Mouse (Mus musculus) liver, adult 2 months (tissue): ENCODE results near the gene Tdp2. TPM values are rescaled to one million over a fixed set of nuclear protein-coding genes. Genes with fewer than 3 reads are reported as not detected.

Experiments used
- DNase-seq: peaks from one replicate; pipeline ENCODE4 v3.0.0-alpha.2; 2011; ENCODE audit warnings: low read depth, low spot score; ENCODE audit errors: extremely low read depth
- H3K27ac ChIP-seq: fragments of 200-500 bp; replicated peaks from 2 replicates; pipeline ENCODE4 v1.5.1; 2012; ENCODE audit warnings: low read depth, mild to moderate bottlenecking, control low read depth, inconsistent platforms, low read length; ENCODE audit not compliant: insufficient read depth
- H3K27me3 ChIP-seq: fragments of 200-500 bp; 2 replicates; pipeline ENCODE4 v1.6.1; 2012; ENCODE audit warnings: mild to moderate bottlenecking, moderate library complexity, low read length, inconsistent platforms; ENCODE audit not compliant: control insufficient read depth, insufficient read depth
- H3K36me3 ChIP-seq: fragments of 200-500 bp; 2 replicates; pipeline ENCODE4 v1.6.1; 2012; ENCODE audit warnings: low read length, inconsistent platforms; ENCODE audit not compliant: control insufficient read depth, insufficient read depth
- H3K4me1 ChIP-seq: fragments of 200-500 bp; 2 replicates; pipeline ENCODE4 v1.6.1; 2011; ENCODE audit warnings: low read length; ENCODE audit not compliant: control insufficient read depth, insufficient read depth
- H3K4me3 ChIP-seq: fragments of 200-500 bp; 2 replicates; pipeline ENCODE4 v1.5.1; 2011; ENCODE audit warnings: low read depth, mild to moderate bottlenecking, control low read depth, low read length, moderate library complexity; ENCODE audit not compliant: insufficient read depth
- H3K79me2 ChIP-seq: fragments of 200-500 bp; 2 replicates; pipeline ENCODE4 v1.6.1; 2012; ENCODE audit warnings: inconsistent platforms, mild to moderate bottlenecking, low read length, moderate library complexity; ENCODE audit not compliant: control insufficient read depth, insufficient read depth
- H3K9ac ChIP-seq: fragments of 200-500 bp; 2 replicates; pipeline ENCODE4 v1.6.1; 2012; ENCODE audit warnings: low read depth, mild to moderate bottlenecking, control low read depth, inconsistent platforms, low read length
- CTCF ChIP-seq: fragments of 200-500 bp; IDR thresholded peaks from 2 replicates; pipeline ENCODE4 v1.5.1; 2011; ENCODE audit warnings: low read depth, low read length, control low read depth
- POLR2A ChIP-seq: fragments of 200-500 bp; IDR thresholded peaks from 2 replicates; pipeline ENCODE4 v1.6.1; 2011; ENCODE audit warnings: low read length, control low read depth; ENCODE audit not compliant: insufficient read depth; ENCODE audit errors: extremely low read depth
- WGBS: fragments of 180-500 bp; shearing (Covaris S2); methylation state at CpG from one replicate; pipeline ENCODE4 v1.1.7; 2018; 5-methylcytosine and 5-hydroxymethylcytosine counted together
- polyA plus RNA-seq: library from polyadenylated mRNA; depleted of rRNA; stranded (reverse); fragments of >200 nt; gene quantifications from 2 replicates; pipeline ENCODE4 v1.2.3, GENCODE M21; 2012
- total RNA-seq: library from RNA; depleted of rRNA; stranded (reverse); fragments of >200 nt; gene quantifications from 2 replicates; pipeline ENCODE4 v1.2.3, GENCODE M21; 2014

Gene Tdp2
- total and polyA plus RNA-seq, 2 experiments, result 18.6 to 29.4 TPM

DNA sequence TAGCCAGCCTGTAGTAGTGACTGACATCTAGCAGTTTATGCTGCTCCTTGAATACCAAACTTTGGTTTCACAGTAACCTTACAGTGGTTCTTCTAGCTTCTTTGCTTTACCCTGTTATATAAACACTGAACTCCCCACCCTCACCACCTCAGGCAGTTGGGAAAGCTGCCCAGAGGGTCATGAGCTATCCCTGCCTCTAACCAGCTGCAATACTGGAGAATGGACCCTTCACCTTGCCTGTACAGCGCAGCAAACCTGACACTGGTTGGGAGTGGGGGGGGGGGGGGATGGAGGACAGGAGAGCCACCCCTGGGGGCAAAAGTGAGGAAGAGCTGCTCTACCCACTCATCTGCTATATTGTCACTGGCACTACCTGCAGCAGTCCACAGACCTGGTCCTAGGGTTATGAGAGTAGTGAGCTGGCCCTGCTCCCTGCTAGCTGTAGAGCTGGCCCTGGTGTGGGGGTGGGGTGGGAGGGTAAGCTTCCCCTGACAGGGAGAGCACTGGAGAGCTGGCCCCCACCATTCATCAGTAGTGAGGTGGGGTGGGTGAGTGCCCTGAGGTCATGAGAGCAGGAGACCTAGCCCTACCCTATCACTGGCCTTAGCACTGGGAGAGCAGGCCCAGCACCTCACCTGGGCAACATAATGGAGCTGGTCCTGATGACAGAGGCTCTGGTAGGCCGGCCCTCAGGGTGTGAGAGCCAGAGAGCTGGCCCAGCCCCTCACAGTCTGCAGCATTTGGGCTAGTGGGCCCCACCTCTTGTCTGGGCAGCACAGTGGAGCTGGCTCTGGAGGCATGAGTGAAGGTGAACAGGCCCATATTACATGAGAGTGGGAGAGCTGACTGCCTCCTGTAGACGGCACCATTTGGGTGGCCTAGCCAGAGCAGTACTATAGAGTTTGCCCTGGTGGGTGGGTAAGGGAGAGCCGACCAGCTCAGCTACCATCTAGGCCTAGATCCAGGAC, 15.1 kb upstream of the Tdp2 start:
- Histone ChIP-seq H3K4me3 (no peak overlapping the region), H3K9ac (no peak overlapping the region), H3K36me3 (peaks cover 42% of the 10 kb centered on the region), H3K27me3 (no peaks in the 10 kb centered on the region), H3K4me1 (peaks cover 2% of the 10 kb centered on the region; the same call in 1 of the 2 replicates), H3K27ac (no peak overlapping the region; the same call in 1 of the 2 replicates), H3K79me2 (no peaks in the 10 kb centered on the region)
- 52% methylated on average over 4 of the region's 4 CpGs for WGBS
- TF ChIP-seq CTCF (no peak), POLR2A (no peak)
- DNase-seq, result peak; percentile 33

DNA sequence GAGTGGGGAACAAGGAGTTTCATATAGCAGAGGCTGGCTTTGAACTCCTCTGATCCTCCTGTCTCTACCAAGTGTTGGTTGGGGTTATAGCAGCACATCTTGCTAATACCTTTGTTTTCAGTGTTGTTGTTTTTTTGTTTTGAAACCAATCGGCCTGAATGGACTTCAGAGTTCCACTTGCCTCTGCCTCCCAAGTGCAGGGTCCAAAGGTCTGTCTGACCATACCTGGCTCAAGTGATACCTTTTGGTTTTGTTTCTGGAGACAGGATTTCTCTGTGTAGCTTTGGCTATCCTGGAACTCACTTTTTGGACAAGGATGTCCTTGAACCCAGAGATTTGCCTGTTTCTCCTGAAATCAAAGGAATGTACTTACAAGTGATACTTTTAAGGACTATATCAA, 11.5 kb upstream of the Tdp2 start:
- no peak for TF ChIP-seq POLR2A
- no peak for TF ChIP-seq CTCF
- peak; percentile 87 for DNase-seq
- no peaks in the 10 kb centered on the region for H3K27me3 ChIP-seq
- no peaks in the 10 kb centered on the region; the same call in 1 of the 2 replicates for H3K4me1 ChIP-seq
- H3K27ac ChIP-seq, result peak overlapping the region; percentile 45
- no peaks in the 10 kb centered on the region for H3K79me2 ChIP-seq
- H3K9ac ChIP-seq, result no peak overlapping the region
- H3K4me3 ChIP-seq, result no peak overlapping the region
- 16% methylated on average over 1 of the region's 1 CpGs for WGBS
- peaks cover 17% of the 10 kb centered on the region for H3K36me3 ChIP-seq

DNA sequence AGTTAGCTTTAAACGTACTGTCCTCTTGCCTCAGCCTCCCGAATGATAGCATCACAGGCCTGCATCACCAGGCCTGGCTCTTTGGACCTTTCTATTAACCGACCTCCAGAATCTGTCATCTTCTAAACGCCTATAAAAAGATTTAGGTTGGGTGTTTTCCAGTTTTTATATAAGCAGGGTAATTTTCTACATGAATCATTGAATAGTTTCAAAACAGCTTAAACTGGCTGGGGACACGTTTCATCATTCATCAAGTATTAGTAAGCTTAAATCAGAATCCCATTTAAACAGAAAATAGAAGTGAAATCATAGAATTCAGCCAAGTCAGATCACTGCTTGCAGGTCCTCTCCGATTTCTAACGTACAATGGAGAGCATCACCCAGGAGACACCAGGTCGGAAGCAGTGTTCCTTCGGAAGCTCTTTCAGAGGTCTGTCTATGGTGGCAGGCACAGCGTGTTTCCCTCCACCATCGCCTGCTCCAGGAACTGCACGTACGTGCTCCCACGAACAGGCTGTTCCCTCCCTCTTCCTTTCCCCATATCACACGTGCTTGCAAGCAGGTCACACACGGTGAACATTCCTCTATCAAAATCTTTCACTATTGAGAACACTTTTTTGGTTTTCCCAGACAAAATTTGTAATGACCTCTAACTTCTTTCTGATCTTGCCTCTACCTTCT, 8.7 kb upstream of the Tdp2 start:
- Histone ChIP-seq H3K36me3 (peaks cover 5% of the 10 kb centered on the region; the same call in 1 of the 2 replicates), H3K27ac (no peak overlapping the region), H3K79me2 (no peaks in the 10 kb centered on the region), H3K27me3 (no peaks in the 10 kb centered on the region), H3K9ac (no peak overlapping the region), H3K4me3 (no peak overlapping the region), H3K4me1 (peaks cover 7% of the 10 kb centered on the region)
- WGBS, result 86% methylated on average over 16 of the region's 16 CpGs
- TF ChIP-seq CTCF (no peak), POLR2A (no peak)
- DNase-seq, result no peak

DNA sequence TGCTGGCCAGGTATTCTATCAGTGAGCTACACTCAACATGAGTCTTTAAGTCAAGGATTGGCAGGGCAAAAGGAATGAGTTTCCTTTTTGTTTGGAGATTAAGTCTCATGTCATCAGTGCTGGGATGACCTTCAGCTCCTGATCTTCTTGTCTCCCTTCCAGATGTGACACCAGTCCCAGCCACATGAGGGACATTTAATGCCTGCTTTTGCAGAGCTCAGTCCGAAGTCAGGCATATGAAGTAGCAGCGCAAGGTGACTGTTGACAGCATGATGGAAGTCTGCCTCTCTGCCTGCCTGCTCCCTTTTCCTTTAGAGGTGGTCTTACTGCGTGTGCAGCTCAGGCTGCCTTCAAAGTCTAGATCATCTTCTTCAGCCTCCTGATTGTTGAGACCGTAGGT, 6.8 kb upstream of the Tdp2 start:
- H3K36me3 ChIP-seq, result peaks cover 1% of the 10 kb centered on the region; the same call in 1 of the 2 replicates
- WGBS, result 94% methylated on average over 4 of the region's 4 CpGs
- H3K27ac ChIP-seq, result no peak overlapping the region
- H3K4me1 ChIP-seq, result peaks cover 7% of the 10 kb centered on the region
- H3K27me3 ChIP-seq, result no peaks in the 10 kb centered on the region
- DNase-seq, result no peak
- TF ChIP-seq POLR2A (no peak), CTCF (no peak)
- no peak overlapping the region for H3K9ac ChIP-seq
- H3K79me2 ChIP-seq, result no peaks in the 10 kb centered on the region
- H3K4me3 ChIP-seq, result no peak overlapping the region

DNA sequence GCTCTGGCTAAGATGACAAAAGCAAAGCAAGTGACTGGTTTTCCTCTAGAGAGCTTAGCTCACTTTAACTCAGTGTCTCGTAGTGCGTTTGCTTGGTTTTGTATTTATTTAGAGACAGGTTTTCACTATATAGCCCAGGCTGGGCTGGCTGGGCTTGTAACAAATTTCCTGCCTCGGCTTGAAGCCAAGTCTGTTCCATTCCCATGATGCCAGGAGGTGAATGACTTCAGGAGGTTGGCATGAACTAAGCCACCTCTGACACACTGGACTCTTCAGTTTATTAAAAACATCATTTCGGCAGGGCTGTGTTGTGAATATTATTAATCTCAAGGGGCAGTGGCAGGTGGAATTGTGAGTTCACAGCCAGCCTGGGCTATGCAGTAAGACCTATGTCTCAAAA, 5.9 kb upstream of the Tdp2 start:
- peak overlapping the region; percentile 40; the same call in 1 of the 2 replicates for H3K27ac ChIP-seq
- H3K36me3 ChIP-seq, result no peaks in the 10 kb centered on the region
- no peaks in the 10 kb centered on the region for H3K79me2 ChIP-seq
- no peak overlapping the region for H3K4me3 ChIP-seq
- WGBS, result 16% methylated on average over 4 of the region's 4 CpGs
- peak; percentile 87 for DNase-seq
- peaks cover 7% of the 10 kb centered on the region for H3K4me1 ChIP-seq
- no peak for TF ChIP-seq POLR2A
- H3K9ac ChIP-seq, result no peak overlapping the region
- no peaks in the 10 kb centered on the region for H3K27me3 ChIP-seq
